Mouse (Mus musculus) bone marrow macrophage, adult 2 months (primary cell): ENCODE data around the gene Ptch2.

Experiments used
- CTCF ChIP-seq: IDR thresholded peaks from 2 replicates; pipeline ENCODE4 v1.5.1; 2012; ENCODE audit warnings: low read depth, mild to moderate bottlenecking, low read length, moderate library complexity
- POLR2A ChIP-seq: IDR thresholded peaks from 2 replicates; pipeline ENCODE4 v1.6.1; 2012; ENCODE audit warnings: mild to moderate bottlenecking, low read depth, low read length, borderline replicate concordance

DNA sequence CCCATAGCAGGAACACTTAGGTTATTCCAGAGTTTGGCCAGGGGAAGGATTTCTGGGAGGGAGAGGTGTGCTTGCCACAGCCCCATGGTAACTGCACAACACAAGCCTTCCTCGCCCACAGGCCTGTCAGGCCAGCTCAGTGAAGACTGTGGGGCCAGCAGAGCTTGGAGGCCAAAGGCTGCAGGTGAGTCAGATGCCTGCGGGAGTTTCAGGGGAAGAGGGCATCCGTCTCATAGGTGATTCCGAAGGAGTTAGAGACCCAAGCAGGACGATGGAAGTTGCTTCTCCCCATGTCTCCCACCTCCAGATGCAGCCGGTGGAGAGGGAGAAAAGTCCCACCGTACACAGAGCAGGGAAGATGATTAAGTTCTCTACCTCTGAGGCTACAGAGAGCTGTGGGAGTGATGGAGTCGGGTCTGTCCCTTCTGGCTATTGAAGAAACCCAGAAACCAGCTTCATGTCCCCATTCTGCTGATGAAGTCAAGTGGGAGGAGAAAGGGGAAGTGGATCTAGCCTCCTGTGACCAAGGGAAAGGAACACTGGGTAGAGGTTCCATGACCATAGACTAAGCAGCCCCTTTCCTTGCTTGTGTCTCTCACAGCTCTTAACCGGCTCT lies 30.9 kb downstream of the Ptch2 start, which contains the start of gene Tctex1d4:
- peak; percentile 32; the same call in 1 of the 2 replicates for TF ChIP-seq POLR2A
- TF ChIP-seq CTCF: no peak
